Mouse (Mus musculus) lung, adult 2 months (tissue): ENCODE measurements around the gene Fut2. TPM values are rescaled to one million over a fixed set of nuclear protein-coding genes. Genes with fewer than 3 reads are reported as not detected.
"Not testable (repeated sequence)": the region's sequence is repeated elsewhere in the genome, so short reads cannot be mapped to it uniquely, and the experiment has no call there.

ENCODE experiments used
- DNase-seq: peaks from one replicate; pipeline ENCODE4 v3.0.0; 2022
- H3K4me1 ChIP-seq: fragments of 200-500 bp; 2 replicates; pipeline ENCODE4 v1.6.1; 2011; ENCODE audit warnings: low read length; ENCODE audit not compliant: control insufficient read depth, insufficient read depth
- H3K4me3 ChIP-seq: fragments of 200-500 bp; replicated peaks from 2 replicates; pipeline ENCODE3; 2011; ENCODE audit warnings: low read depth, mild to moderate bottlenecking, control low read depth, low read length; ENCODE audit errors: extremely low read depth
- CTCF ChIP-seq: fragments of 200-500 bp; IDR thresholded peaks from 2 replicates; pipeline ENCODE4 v1.5.1; 2011; ENCODE audit warnings: mild to moderate bottlenecking, low read length, control low read depth; ENCODE audit not compliant: insufficient read depth
- POLR2A ChIP-seq: fragments of 200-500 bp; IDR thresholded peaks from 2 replicates; pipeline ENCODE4 v1.6.1; 2011; ENCODE audit warnings: low read depth, mild to moderate bottlenecking, control low read depth, low read length, borderline replicate concordance; ENCODE audit errors: extremely low read depth
- WGBS: fragments of 180-500 bp; shearing (Covaris S2); methylation state at CpG from one replicate; pipeline ENCODE4 v1.1.7; 2018; 5-methylcytosine and 5-hydroxymethylcytosine counted together
- polyA plus RNA-seq: library from polyadenylated mRNA; depleted of rRNA; stranded (reverse); fragments of >200 nt; gene quantifications from 2 replicates; pipeline ENCODE4 v1.2.3, GENCODE M21; 2012

Fut2 gene
- polyA plus RNA-seq, 1 experiment = 4.1 TPM

DNA sequence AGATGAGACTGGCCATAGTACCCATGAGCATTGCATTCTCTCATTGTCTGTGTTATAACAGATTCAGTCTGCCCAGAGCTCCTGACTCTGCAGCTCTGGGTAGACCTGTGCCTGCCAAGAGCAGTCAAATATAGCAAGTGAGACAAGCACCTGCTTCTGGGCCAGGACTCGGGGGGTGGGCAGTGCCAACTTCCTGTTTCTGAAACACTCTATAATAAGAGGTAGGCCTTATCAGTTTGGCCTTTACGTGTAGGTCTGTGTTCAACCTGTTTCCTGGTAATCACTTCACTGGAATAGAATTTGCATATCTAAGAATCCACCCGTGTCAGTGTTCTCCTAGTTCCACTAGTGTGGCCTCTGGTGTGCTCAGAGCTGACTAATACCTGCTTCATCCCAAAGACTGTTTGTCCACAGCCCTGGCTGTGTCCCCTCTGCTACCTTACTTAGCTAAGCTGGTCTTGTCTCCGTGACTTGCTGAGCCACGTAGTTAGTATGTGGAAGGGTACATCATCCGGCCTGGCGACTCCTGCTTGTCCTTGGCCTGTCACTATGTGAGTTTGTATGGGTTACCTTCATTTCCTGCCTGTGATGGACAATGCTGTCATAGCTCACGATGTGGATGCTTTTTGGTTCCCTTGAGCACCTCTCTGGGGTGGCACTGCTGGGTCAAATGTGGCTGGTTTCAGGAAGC, 15.0 kb upstream of the Fut2 start:
- Histone ChIP-seq H3K4me3 (no peak overlapping the region), H3K4me1 (peaks cover 26% of the 10 kb centered on the region)
- no peak for DNase-seq
- 41% methylated on average over 8 of the region's 8 CpGs for WGBS
- TF ChIP-seq POLR2A (no peak), CTCF (no peak)

DNA sequence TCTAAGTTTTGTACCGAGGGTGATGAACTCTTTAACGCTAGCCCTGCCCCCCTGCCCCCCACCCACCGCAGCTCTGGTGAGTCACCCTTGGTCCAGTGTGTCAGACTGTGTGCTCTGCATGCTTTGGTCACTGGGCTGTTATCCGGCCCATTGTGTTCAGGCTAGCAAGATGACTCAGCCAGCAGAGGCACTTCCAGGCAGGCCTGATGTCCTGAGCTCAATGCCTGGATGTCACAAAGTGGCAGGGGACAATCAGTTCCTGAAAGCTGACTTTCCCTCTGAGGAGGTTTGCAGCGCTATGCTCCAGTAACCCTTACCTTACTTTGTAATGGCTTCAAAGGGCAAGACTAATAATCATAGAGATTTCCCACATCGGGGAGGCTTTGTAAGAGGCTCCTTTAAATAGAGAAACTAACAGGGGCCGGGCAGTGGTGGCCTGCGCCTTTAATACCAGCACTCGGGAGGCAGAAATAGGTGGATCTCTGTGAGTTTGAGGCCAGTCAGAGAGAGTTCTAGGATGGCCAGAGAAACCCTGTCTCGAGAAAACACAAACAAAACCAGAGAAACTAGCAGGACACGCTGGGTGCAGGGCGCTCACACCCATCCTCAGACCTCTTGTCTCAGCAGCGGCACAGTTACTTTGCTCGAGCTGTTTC, 13.9 kb upstream of the Fut2 start:
- H3K4me3 ChIP-seq = no peak overlapping the region
- 54% methylated on average over 14 of the region's 14 CpGs for WGBS
- peaks cover 24% of the 10 kb centered on the region for H3K4me1 ChIP-seq
- no peak for DNase-seq
- TF ChIP-seq CTCF (no peak), POLR2A (no peak)

DNA sequence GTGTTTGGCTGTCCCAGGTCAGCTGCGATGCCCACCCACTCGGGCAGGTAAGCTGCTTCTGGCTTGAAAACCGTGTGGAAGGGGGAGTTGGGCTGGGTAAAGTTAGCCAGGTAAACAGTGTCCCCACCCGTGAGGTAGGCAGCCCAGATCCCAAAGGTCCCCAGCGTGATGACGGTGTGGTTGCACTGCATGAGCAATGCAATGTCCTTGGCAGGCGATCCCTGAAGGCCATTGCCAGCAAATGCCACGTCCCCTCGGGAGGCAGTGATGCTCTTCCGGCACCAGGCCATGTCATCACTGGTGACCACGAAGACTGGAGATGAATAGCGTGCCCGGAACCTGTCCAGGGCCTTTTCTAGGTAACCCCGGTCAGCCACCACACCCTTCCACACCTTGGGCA, 12.3 kb upstream of the Fut2 start:
- no peak for DNase-seq
- Histone ChIP-seq H3K4me3 (no peak overlapping the region), H3K4me1 (peaks cover 24% of the 10 kb centered on the region)
- 94% methylated on average over 14 of the region's 14 CpGs for WGBS
- TF ChIP-seq CTCF (no peak), POLR2A (no peak)

DNA sequence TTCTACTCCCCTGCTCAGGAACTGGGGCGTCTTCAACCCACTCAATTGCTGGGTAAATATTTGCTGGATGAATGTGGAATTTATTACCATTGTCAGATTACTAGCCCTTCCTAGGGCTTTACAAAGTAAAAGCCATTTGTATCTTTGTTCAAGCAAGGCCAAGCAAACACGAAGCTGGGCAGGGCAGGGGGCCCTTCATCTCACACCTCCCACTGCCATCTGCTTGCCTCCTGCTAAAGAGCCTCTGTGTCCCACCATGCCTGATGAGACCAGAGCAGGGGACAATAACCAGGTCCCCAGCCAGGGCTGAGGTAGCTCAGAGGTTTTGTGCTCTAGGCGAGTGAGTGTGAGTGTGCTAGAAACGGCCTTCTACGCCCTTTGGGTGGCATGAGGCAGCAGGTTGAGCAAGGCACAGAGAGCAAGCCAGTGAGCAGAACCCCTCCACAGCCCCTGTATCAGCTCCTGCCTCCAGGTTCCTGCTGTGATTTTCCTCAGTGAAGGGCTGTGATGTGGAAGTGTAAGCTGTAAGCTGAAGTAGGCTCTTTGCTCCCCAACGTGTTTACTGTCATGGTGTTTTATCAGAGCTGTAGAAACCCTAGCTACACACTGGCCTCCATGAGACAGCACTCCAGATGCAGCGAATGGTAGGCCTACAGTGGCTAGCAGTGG, 11.6 kb upstream of the Fut2 start:
- WGBS = 66% methylated on average over 7 of the region's 7 CpGs
- Histone ChIP-seq H3K4me1 (peaks cover 24% of the 10 kb centered on the region), H3K4me3 (no peak overlapping the region)
- DNase-seq = no peak
- TF ChIP-seq POLR2A = no peak
- no peak for TF ChIP-seq CTCF

DNA sequence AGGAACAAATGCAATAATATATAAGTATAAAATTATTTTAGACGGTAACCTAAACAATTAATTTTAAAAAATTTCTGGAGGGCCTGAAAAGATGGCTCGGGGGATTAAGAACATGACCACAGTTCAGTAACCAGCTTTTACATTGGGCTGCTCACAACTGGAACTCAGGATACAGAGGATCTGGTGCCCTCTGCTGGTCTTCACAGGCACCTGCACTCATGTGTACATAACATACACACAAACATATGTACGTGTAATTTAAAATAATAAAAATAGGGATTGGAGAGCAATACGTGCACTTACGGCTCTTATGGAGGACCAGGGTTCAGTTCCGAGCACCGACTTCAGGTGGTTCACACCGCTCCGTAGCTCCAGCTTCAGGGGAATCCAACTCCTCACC, 2.7 kb upstream of the Fut2 start:
- Histone ChIP-seq H3K4me1 (no peaks in the 10 kb centered on the region), H3K4me3 (no peak overlapping the region)
- TF ChIP-seq CTCF (peak; percentile 12; the same call in 1 of the 2 replicates), POLR2A (no peak)
- DNase-seq = no peak
- WGBS = 95% methylated on average over 9 of the region's 9 CpGs

DNA sequence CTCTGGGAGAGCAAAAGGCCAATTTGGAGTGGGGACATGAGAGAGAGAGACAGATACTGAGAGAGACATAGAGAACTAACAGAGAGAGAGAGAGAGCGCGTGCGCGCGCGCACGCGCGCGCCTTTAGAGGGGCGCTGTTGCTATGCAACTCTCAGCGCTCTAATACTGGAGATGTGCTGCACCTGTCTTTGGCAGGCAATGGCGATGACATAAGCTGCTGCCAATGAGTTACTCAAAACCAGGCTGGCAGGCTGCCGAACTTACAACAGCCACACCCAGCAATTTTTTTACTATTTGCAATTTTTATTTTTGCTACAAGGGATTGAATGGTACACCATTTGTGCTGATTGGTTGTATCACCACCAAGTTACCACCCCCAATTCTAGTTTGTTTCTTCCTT, 1.6 kb upstream of the Fut2 start:
- WGBS = 68% methylated on average over 14 of the region's 14 CpGs
- Histone ChIP-seq H3K4me1 (no peaks in the 10 kb centered on the region), H3K4me3 (no peak overlapping the region)
- TF ChIP-seq POLR2A (no peak), CTCF (no peak)
- DNase-seq = no peak

DNA sequence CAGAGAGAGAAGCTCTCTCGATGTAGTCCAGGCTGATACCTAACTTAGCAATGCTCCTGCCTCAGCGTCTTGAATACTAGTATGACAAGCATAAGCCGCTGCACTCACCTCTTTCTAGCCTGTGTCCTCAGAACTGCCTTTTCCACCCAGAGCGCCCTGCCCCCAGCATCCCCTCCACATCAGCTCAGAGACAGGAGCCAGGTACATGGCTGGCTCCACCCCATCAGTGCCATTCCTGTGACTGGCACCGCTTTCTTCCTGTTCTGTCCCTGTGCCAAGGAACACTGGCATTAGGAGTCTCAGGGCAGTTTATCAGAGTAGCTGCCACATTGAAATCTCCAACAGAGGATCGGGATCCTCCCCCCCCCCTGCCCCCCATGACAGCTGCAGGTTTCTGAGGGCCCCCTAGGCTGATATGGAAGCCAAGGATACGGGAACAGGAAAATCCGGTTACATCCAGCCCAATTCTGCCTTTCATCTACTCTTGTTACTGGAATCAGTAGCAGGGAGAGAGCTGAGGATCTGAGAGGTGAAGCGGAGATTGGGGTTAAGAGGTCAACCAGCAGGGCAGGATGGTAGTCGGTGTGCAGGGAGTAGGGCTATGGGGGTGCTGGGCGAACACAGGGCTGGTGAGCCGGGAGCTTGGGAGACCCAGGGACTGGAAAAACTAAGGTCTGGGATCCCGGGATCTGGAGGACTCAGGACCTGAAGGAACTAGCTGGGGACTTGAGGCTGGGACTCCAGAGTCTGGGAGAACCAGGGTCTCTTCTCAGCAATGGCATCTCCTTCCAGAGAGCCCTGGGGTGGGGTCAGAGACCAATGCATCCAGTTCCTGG, 673 bp downstream of the Fut2 start:
- H3K4me1 ChIP-seq = no peaks in the 10 kb centered on the region
- DNase-seq = no peak
- WGBS = 39% methylated on average over 13 of the region's 13 CpGs
- H3K4me3 ChIP-seq = no peak overlapping the region
- TF ChIP-seq CTCF (no peak), POLR2A (no peak)

DNA sequence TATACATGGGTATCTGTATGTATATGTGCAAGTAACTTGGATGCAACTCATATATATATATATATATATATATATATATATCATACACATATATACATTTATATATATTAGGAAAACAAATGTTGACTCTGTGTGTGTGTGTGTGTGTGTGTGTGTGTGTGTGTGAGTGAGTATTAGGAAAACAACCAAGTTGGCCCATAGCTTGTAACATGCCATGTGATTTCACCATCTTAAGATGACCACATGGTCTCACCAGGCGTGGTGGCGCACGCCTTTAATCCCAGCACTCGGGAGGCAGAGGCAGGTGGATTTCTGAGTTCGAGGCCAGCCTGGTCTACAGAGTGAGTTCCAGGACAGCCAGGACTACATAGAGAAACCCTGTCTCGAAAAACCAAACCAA, 4.5 kb downstream of the Fut2 start:
- H3K4me3 ChIP-seq, DNase-seq, H3K4me1 ChIP-seq: not testable (repeated sequence)
- WGBS = 93% methylated on average over 6 of the region's 6 CpGs

DNA sequence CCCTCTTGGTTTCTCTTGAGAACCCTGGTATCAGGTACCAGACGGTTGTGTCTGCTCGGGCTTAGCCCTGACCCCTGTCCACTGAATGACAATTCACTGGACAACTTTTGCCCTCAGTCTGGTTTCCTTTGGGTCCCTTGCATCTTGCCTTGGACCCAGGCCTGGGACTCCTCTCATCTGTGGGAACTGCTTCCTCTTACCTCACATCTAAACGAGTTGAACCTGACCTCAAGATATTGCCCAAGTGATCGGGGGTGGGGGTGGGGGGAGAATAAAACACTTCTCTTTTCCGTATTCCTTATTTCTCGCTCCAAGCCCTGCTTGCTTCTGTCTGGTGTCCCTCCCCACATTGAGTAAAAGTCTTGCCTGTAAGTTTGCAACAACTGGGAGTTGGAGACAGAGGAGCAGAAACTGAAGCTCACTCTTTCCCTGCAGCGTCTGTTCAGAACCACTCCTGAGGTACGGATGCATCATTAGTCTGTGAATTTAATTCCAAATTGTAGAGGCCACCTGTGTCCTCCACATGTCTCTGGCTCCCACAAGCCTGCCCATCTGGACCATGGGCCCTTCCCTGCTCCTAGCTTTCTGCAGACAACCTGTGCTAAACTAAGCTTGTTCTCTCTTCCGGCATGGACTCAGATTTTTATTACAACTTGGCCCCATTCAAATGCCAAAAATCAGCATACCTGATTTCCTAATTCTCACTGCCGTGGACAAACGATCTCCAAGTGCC, 5.3 kb downstream of the Fut2 start:
- TF ChIP-seq POLR2A (no peak), CTCF (no peak)
- DNase-seq = no peak
- Histone ChIP-seq H3K4me1 (no peaks in the 10 kb centered on the region), H3K4me3 (no peak overlapping the region)
- WGBS = 70% methylated on average over 11 of the region's 11 CpGs
